Mouse (Mus musculus): Measurements from ENCODE around the gene Slc25a51. TPM values are rescaled to one million over a fixed set of nuclear protein-coding genes. Genes with fewer than 3 reads are reported as not detected.
A peak's percentile ranks its signal among the peaks of the same experiment; 100 is the strongest.

Gene Slc25a51
- polyA plus RNA-seq, 1 experiment from 2014 or later: 84.3 TPM

DNA sequence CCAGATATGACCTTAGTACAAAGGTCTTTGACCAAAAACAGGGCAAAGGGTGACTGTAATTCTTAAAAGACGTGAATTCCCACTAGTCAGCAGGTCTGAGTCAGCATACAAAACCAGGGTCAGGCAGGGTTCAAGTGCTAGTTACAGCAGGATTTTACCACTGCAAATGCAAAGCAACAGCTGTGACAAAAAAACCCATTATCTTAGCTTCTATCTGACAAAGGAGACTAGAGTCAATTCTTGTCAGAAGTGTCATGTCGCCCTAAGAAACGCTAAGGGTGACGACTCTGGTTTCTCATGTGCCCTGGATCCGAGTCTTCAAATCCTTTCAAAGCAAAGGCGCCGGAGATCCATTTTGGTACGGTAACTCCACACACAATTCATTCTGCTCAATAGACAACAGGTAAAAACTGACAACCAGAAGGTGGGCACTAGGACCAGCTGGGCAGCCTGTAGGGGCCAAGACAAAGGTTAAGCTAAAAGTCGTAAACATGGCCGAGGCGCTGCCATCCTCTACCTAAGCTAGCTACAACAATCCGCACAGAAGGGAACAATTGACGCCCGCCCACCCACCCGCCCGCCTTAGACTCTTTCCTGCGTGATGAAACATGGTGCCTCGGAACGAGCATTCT lies 747 bp downstream of the Slc25a51 start:
- ATAC-seq (no peak), DNase-seq (ENCODE audit: low spot score) (peak; percentile 45)
- Histone ChIP-seq H3K27ac (ENCODE audit: low read depth, low read length) (peak overlapping the region; percentile 89), H3K4me1 (ENCODE audit: control insufficient read depth, insufficient read depth, low read length) (peaks cover 20% of the 10 kb centered on the region), H3K9ac (ENCODE audit: low read length) (peak overlapping the region; percentile 99), H3K9me3 (replicated peaks; ENCODE audit: control insufficient read depth, low read length) (no peaks in the 10 kb centered on the region), H3K27me3 (replicated peaks; ENCODE audit: control insufficient read depth, insufficient read depth, low read length) (no peaks in the 10 kb centered on the region; the same call in 1 of the 2 replicates), H3K4me2 (ENCODE audit: low read length) (peak overlapping the region; percentile 88), H3K4me3 (ENCODE audit: low read depth, low read length) (peak overlapping the region; percentile 98), H3K36me3 (ENCODE audit: control insufficient read depth, insufficient read depth, low read length) (peaks cover 18% of the 10 kb centered on the region)
- WGBS: 1% methylated on average over 19 of the region's 19 CpGs

DNA sequence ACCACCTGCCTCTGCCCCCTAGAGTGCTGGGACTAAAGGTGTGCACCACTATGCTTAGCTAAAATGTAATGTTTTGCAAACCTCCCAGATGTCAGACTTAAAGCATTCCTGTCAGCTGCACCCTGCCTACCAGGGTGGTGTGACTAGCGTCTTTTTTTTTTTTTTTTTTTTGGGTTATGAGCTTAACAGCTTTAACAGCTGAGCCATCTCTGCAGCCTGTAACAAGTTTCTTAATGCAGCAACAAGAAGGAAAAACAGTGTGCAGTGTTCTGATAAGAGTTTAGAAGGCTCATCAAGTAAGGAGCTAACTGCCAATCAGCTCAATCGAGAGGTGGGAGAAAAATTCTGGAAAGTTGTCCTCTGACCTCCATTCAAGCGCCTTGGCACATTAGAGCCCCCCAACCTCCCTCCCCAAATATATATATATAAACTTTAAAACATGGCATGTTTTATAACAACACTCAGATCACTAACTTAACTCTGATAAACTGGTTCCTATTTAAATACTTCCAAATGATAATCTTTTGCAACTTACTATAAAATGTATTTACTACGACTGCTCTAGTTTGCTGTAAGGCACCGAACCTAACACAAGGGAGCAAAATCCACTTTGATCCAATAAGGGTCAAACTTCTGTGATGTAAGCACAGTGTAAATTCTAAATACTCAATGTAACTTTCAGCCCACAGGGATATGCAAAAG lies 1.4 kb downstream of the Slc25a51 start:
- Histone ChIP-seq H3K36me3 (ENCODE audit: control insufficient read depth, insufficient read depth, low read length) (peaks cover 23% of the 10 kb centered on the region), H3K4me1 (ENCODE audit: control insufficient read depth, insufficient read depth, low read length) (peaks cover 20% of the 10 kb centered on the region), H3K9me3 (replicated peaks; ENCODE audit: control insufficient read depth, low read length) (no peaks in the 10 kb centered on the region), H3K4me2 (ENCODE audit: low read length) (peak overlapping the region; percentile 88), H3K4me3 (ENCODE audit: low read depth, low read length) (peak overlapping the region; percentile 98), H3K9ac (ENCODE audit: low read length) (peak overlapping the region; percentile 99), H3K27ac (ENCODE audit: low read depth, low read length) (no peak overlapping the region), H3K27me3 (replicated peaks; ENCODE audit: control insufficient read depth, insufficient read depth, low read length) (no peaks in the 10 kb centered on the region)
- ATAC-seq: no peak
- DNase-seq (ENCODE audit: low spot score): no peak
- WGBS: 72% methylated on average over 5 of the region's 5 CpGs

DNA sequence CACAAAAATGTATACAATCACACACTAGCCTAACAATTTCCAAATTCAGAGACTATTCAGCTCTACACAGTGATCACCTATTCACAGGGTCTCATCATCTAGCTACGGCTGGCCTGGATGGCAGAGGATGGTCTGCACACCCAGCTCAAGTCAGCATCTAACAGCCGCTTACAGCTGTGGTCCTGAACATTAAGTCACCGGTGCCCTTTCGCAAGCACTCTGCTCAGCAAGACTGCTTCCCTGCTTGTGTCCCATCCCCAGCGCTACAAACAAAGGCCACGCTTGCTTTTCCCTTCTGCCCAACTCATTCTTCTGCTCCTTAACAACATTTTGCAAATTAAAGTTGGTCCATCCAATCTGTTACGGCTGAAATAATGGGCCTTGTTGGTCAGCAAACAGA lies 2.2 kb downstream of the Slc25a51 start:
- H3K4me1 ChIP-seq (ENCODE audit: control insufficient read depth, insufficient read depth, low read length): peaks cover 20% of the 10 kb centered on the region
- peak overlapping the region; percentile 99 for H3K9ac ChIP-seq (ENCODE audit: low read length)
- H3K27ac ChIP-seq (ENCODE audit: low read depth, low read length): no peak overlapping the region
- DNase-seq (ENCODE audit: low spot score) (no peak), ATAC-seq (no peak)
- H3K27me3 ChIP-seq (replicated peaks; ENCODE audit: control insufficient read depth, insufficient read depth, low read length): no peaks in the 10 kb centered on the region
- no peaks in the 10 kb centered on the region for H3K9me3 ChIP-seq (replicated peaks; ENCODE audit: control insufficient read depth, low read length)
- H3K4me3 ChIP-seq (ENCODE audit: low read depth, low read length): peak overlapping the region; percentile 4; the same call in 1 of the 2 replicates
- peak overlapping the region; percentile 88 for H3K4me2 ChIP-seq (ENCODE audit: low read length)
- WGBS: 76% methylated on average over 7 of the region's 7 CpGs
- H3K36me3 ChIP-seq (ENCODE audit: control insufficient read depth, insufficient read depth, low read length): peaks cover 29% of the 10 kb centered on the region

DNA sequence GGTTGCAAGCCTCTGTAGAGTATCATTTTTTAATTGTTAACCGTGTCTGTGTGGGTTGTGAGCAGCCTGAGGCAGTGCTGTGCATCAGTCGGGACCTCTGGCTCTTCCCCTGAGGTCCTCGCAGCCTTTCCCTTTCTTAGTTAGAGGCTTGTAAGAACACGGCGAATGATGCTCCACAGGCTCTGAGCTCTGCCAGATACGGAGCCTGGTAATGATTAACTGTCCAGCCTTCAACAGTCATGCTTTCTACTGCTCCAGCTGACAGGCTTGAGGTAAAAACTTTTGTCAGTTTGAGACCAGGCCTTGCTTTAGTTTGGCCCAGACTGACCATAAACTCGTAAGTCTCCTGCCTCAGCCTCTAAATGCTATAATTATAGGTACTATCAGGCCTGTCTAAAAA lies 3.3 kb downstream of the Slc25a51 start:
- ATAC-seq (no peak), DNase-seq (ENCODE audit: low spot score) (no peak)
- 90% methylated on average over 7 of the region's 7 CpGs for WGBS
- Histone ChIP-seq H3K4me3 (ENCODE audit: low read depth, low read length) (no peak overlapping the region), H3K27me3 (replicated peaks; ENCODE audit: control insufficient read depth, insufficient read depth, low read length) (no peaks in the 10 kb centered on the region), H3K9ac (ENCODE audit: low read length) (no peak overlapping the region), H3K27ac (ENCODE audit: low read depth, low read length) (no peak overlapping the region), H3K9me3 (replicated peaks; ENCODE audit: control insufficient read depth, low read length) (no peaks in the 10 kb centered on the region), H3K4me1 (ENCODE audit: control insufficient read depth, insufficient read depth, low read length) (peaks cover 20% of the 10 kb centered on the region), H3K4me2 (ENCODE audit: low read length) (no peak overlapping the region), H3K36me3 (ENCODE audit: control insufficient read depth, insufficient read depth, low read length) (peaks cover 38% of the 10 kb centered on the region)

DNA sequence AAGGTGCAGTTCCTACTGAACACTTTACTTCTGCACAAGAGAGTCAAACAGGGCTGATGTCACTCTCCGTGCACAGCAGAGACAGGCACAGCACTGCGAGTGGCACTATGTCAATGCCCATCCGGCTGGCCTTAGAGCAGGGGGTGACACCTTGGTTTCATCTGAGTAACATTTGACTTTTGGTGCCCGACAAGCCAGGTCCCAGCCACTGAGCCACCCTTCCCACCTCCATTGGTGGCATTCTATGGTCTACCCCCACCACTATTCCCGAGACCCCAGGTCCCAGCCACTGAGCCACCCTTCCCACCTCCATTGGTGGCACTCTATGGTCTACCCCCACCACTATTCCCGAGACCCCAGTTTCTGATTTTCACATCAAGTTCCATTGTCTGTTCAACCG lies 4.5 kb downstream of the Slc25a51 start:
- no peak overlapping the region for H3K27ac ChIP-seq (ENCODE audit: low read depth, low read length)
- no peak overlapping the region for H3K9ac ChIP-seq (ENCODE audit: low read length)
- no peaks in the 10 kb centered on the region for H3K27me3 ChIP-seq (replicated peaks; ENCODE audit: control insufficient read depth, insufficient read depth, low read length)
- ATAC-seq (no peak), DNase-seq (ENCODE audit: low spot score) (no peak)
- peaks cover 50% of the 10 kb centered on the region for H3K36me3 ChIP-seq (ENCODE audit: control insufficient read depth, insufficient read depth, low read length)
- no peak overlapping the region for H3K4me3 ChIP-seq (ENCODE audit: low read depth, low read length)
- H3K9me3 ChIP-seq (replicated peaks; ENCODE audit: control insufficient read depth, low read length): no peaks in the 10 kb centered on the region
- WGBS: 96% methylated on average over 7 of the region's 7 CpGs
- H3K4me2 ChIP-seq (ENCODE audit: low read length): no peak overlapping the region
- peaks cover 17% of the 10 kb centered on the region for H3K4me1 ChIP-seq (ENCODE audit: control insufficient read depth, insufficient read depth, low read length)

DNA sequence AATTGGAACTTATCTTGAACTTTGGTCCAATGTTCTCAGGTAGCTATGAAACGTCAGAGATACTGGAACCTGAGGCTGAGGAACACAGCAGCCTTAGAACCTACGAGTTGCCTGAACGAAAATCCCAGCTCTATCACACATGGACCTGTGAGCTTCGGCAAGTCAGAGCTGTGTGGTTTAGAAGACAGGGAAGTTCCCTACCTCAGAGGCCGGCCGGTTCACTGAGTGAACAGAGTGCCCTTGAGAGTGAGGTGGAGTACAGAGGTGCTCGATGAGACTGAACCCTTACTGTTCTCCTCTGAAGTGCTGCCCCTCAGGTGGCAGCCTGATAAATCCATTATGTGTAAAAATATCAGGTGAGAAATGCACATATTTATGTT lies 5.1 kb downstream of the Slc25a51 start:
- Histone ChIP-seq H3K4me3 (ENCODE audit: low read depth, low read length) (no peak overlapping the region), H3K4me2 (ENCODE audit: low read length) (no peak overlapping the region), H3K9me3 (replicated peaks; ENCODE audit: control insufficient read depth, low read length) (no peaks in the 10 kb centered on the region), H3K4me1 (ENCODE audit: control insufficient read depth, insufficient read depth, low read length) (peaks cover 16% of the 10 kb centered on the region), H3K27ac (ENCODE audit: low read depth, low read length) (no peak overlapping the region), H3K36me3 (ENCODE audit: control insufficient read depth, insufficient read depth, low read length) (peaks cover 56% of the 10 kb centered on the region), H3K27me3 (replicated peaks; ENCODE audit: control insufficient read depth, insufficient read depth, low read length) (no peaks in the 10 kb centered on the region), H3K9ac (ENCODE audit: low read length) (no peak overlapping the region)
- no peak for ATAC-seq
- 92% methylated on average over 7 of the region's 7 CpGs for WGBS
- DNase-seq (ENCODE audit: low spot score): no peak

DNA sequence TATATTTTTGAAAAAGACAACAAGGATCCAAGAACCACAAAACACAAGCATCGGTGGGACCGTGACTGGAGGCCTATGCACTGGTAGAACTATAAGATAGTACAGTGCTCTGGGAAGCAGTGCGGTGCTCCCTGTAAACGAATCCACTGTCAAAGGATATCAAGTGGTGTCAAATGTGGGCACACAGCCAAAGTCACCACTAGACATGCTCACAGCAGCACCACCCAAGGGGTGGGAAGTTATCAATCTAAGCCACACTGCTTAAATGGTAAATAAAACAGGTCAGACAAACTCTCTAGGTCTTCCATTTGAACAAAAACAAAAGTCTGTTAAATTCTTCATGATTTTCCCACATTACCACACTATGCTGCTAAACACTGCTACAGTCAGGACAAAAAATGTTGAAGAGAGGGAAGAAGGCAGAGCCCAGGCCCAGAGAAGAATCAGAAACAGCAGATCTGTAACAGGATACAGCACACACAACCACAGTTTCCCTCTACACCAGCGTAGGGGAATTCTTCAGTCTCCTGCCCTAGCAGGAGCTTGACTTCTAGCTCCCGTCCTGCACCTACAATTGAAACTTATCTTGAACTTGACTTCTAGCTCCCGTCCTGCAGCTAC lies 5.6 kb downstream of the Slc25a51 start:
- Histone ChIP-seq H3K27me3 (replicated peaks; ENCODE audit: control insufficient read depth, insufficient read depth, low read length) (no peaks in the 10 kb centered on the region), H3K9ac (ENCODE audit: low read length) (no peak overlapping the region), H3K4me3 (ENCODE audit: low read depth, low read length) (no peak overlapping the region), H3K27ac (ENCODE audit: low read depth, low read length) (no peak overlapping the region), H3K9me3 (replicated peaks; ENCODE audit: control insufficient read depth, low read length) (no peaks in the 10 kb centered on the region), H3K4me2 (ENCODE audit: low read length) (no peak overlapping the region), H3K4me1 (ENCODE audit: control insufficient read depth, insufficient read depth, low read length) (peaks cover 16% of the 10 kb centered on the region), H3K36me3 (ENCODE audit: control insufficient read depth, insufficient read depth, low read length) (peaks cover 59% of the 10 kb centered on the region)
- no peak for ATAC-seq
- no peak for DNase-seq (ENCODE audit: low spot score)
- WGBS: 79% methylated on average over 7 of the region's 7 CpGs

DNA sequence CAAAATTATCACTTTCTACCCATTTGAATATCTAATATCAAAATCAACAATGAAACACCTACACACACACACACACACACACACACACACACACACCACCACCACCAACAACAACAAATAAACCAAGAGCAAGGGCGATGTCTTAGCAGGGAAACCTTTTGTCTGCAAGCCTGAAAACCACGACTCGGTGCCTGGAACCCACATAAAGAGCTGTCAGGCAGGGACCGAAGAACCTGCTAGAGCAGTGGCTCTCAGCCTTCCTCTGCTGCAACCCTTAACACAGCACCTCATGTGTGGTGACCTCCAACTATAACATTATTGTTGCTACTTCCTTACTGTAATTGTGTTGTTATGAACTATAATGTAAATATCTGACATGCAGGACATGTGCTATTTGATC lies 6.3 kb downstream of the Slc25a51 start:
- 88% methylated on average over 4 of the region's 4 CpGs for WGBS
- H3K4me3 ChIP-seq (ENCODE audit: low read depth, low read length): no peak overlapping the region
- H3K9me3 ChIP-seq (replicated peaks; ENCODE audit: control insufficient read depth, low read length): no peaks in the 10 kb centered on the region
- H3K4me1 ChIP-seq (ENCODE audit: control insufficient read depth, insufficient read depth, low read length): peaks cover 11% of the 10 kb centered on the region
- H3K27ac ChIP-seq (ENCODE audit: low read depth, low read length): no peak overlapping the region
- DNase-seq (ENCODE audit: low spot score) (no peak), ATAC-seq (no peak)
- H3K9ac ChIP-seq (ENCODE audit: low read length): no peak overlapping the region
- H3K4me2 ChIP-seq (ENCODE audit: low read length): no peak overlapping the region
- H3K27me3 ChIP-seq (replicated peaks; ENCODE audit: control insufficient read depth, insufficient read depth, low read length): no peaks in the 10 kb centered on the region
- peaks cover 67% of the 10 kb centered on the region for H3K36me3 ChIP-seq (ENCODE audit: control insufficient read depth, insufficient read depth, low read length)
